Mouse (Mus musculus) heart, postnatal 25 days (tissue): Measurements from ENCODE around the gene Hoxa1. TPM values are rescaled to one million over a fixed set of nuclear protein-coding genes. Genes with fewer than 3 reads are reported as not detected.

Source experiments
- DNase-seq: peaks from one replicate; pipeline ENCODE4 v3.0.0; 2022; ENCODE audit warnings: low spot score
- intact Hi-C: fragments of 180-260 bp; cut with DNase I; formaldehyde crosslinking; loops from one replicate; pipeline ENCODE4 v1.15.1; 2025
- total RNA-seq, 2 experiments: library from RNA; stranded (reverse); gene quantifications; 2 replicates each; pipeline ENCODE4 v1.2.3; 2021

The Hoxa1 gene
- total RNA-seq, 2 experiments from 2014 or later = 0.16 TPM; not detected in 1

GRCm38 (mm10) chr6:52174968-52175751 lies 17.0 kb upstream of the Hoxa1 start:
- no peak for DNase-seq
- intact Hi-C loops = no loop called here

- DNase-seq = no peak
- intact Hi-C loops = no loop called here
These were observed 15.5 kb upstream of the Hoxa1 start for GRCm38 (mm10) chr6:52173648-52174047.

GRCm38 (mm10) chr6:52172501-52172900 lies 14.4 kb upstream of the Hoxa1 start:
- DNase-seq = peak; percentile 59
- intact Hi-C loops = no loop called here

- DNase-seq = no peak
- intact Hi-C loops = no loop called here
These were observed 13.8 kb upstream of the Hoxa1 start for GRCm38 (mm10) chr6:52171938-52172337.

- intact Hi-C loops = no loop called here
- no peak for DNase-seq
These were observed 13.2 kb upstream of the Hoxa1 start for GRCm38 (mm10) chr6:52171331-52171730.

GRCm38 (mm10) chr6:52170898-52171223 lies 12.7 kb upstream of the Hoxa1 start:
- intact Hi-C loops = no loop called here
- DNase-seq = no peak

- intact Hi-C loops = no loop called here
- no peak for DNase-seq
These were observed 12.2 kb upstream of the Hoxa1 start for GRCm38 (mm10) chr6:52170166-52170897.

GRCm38 (mm10) chr6:52169499-52170165 lies 11.5 kb upstream of the Hoxa1 start:
- no peak for DNase-seq
- intact Hi-C loops = no loop called here

- no peak for DNase-seq
- intact Hi-C loops = no loop called here
These were observed 10.3 kb upstream of the Hoxa1 start for GRCm38 (mm10) chr6:52168191-52169055.

GRCm38 (mm10) chr6:52167736-52168161 lies 9.6 kb upstream of the Hoxa1 start:
- intact Hi-C loops = no loop called here
- no peak for DNase-seq

- no peak for DNase-seq
- intact Hi-C loops = no loop called here
These were observed 9.1 kb upstream of the Hoxa1 start for GRCm38 (mm10) chr6:52167176-52167575.

- intact Hi-C loops = no loop called here
- DNase-seq = no peak
These were observed 8.4 kb upstream of the Hoxa1 start for GRCm38 (mm10) chr6:52166431-52167077.

GRCm38 (mm10) chr6:52165441-52166370 lies 7.6 kb upstream of the Hoxa1 start:
- intact Hi-C loops = no loop called here

GRCm38 (mm10) chr6:52164626-52165440 lies 6.7 kb upstream of the Hoxa1 start, which contains the start of gene Hoxa2:
Gene Hoxa2, minus strand, starts transcription at chr6:52164831.
- DNase-seq = no peak
- intact Hi-C loops = loop anchor here (5.0 kb wide), 2 partner anchors 32 to 983 kb away; no protein-coding TSS in a partner anchor

More at GRCm38 (mm10) chr6:52165441-52166370, 7.6 kb upstream of the Hoxa1 start:
- no peak for DNase-seq

- intact Hi-C loops = loop anchor here (5.0 kb wide), 2 partner anchors 33 to 982 kb away; no protein-coding TSS in a partner anchor
- no peak for DNase-seq
These were observed 6.0 kb upstream of the Hoxa1 start for GRCm38 (mm10) chr6:52164051-52164625.

- intact Hi-C loops = loop anchor here (5.0 kb wide), 2 partner anchors 34 to 981 kb away; no protein-coding TSS in a partner anchor
These were observed 5.4 kb upstream of the Hoxa1 start for GRCm38 (mm10) chr6:52163366-52164031.

More at GRCm38 (mm10) chr6:52163366-52164031, 5.4 kb upstream of the Hoxa1 start:
- no peak for DNase-seq
